Mouse (Mus musculus): ENCODE data around the gene Ccin. TPM values are rescaled to one million over a fixed set of nuclear protein-coding genes. Genes with fewer than 3 reads are reported as not detected.

The Ccin gene
- total RNA-seq, 2 experiments from 2014 or later: 0.09 to 0.26 TPM

DNA sequence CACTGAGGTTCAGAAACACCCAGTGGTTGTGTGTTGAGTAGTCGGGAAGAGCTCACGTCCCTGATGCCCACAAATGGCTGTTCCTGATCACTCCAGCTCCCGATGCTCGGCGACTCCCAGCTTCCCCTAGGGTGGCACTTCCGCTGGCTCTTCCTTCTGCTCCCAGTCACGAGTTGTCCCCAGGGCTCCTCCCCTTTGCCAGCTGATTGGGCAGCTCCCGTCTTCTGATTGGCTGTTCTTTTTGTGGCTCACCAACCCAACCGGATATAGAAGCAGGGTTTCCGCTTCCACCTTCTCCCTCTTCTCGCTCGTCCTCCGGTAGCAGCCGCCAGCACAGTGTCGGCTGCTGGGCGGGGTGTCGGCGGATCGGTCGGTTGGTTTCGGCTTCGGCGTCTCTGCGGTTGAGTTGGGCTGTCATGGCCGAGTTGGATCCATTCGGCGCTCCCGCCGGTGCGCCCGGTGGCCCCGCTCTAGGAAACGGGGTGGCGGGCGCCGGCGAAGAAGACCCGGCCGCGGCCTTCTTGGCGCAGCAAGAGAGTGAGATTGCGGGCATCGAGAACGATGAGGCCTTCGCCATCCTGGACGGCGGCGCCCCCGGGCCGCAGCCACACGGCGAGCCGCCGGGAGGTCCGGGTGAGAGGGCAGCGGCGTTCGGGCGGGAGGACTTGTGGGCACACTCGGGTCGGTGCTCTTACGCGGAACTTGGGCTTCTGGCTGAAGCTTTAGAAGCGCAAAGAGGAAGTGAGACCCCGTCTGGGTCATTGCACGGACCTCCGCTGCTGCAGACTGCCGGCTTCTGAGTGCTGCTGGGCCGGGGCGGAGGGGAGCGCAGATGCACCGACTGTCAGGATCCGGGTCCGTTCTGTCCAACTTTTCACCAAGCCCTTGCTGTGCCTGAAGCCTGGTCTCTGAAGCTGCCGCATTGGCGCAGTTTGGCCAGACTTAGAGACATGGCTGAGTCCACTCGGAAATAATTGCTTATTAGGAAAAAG lies 29.4 kb downstream of the Ccin start:
- ATAC-seq (ENCODE audit: poor library complexity, severe bottlenecking): peak; percentile 93

DNA sequence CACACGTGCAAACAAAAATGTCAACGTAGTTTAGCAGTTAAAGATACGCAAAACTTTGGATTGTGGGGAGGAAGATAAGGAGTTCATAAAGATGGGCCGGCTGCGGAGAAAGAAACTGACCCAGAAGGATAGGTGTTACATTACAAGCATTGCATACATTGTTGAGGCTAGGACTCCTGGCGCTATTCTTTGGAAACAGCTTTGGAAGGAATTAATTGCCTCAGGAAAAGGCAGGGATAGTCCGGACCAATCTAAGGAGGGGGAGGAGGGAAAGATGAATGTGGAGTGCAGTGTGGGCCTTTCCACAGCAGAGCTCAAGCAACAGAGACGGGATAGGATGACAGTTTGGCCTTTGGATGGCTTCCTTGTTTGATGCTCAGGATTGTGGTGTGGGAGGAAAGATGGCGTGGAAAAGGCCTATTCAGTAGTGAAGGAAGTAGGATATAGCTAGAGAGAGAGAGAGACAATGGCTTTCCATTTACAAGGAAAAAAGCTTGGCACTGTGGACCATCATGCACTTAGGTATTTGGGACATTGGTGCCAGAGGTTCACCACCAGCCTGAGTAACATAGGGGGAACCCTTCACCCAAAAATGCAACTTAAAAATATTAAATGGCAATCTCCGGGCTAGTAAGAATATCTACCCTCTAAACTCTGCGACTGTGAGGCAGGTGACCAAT lies 30.2 kb downstream of the Ccin start:
- no peak for ATAC-seq (ENCODE audit: poor library complexity, severe bottlenecking)

DNA sequence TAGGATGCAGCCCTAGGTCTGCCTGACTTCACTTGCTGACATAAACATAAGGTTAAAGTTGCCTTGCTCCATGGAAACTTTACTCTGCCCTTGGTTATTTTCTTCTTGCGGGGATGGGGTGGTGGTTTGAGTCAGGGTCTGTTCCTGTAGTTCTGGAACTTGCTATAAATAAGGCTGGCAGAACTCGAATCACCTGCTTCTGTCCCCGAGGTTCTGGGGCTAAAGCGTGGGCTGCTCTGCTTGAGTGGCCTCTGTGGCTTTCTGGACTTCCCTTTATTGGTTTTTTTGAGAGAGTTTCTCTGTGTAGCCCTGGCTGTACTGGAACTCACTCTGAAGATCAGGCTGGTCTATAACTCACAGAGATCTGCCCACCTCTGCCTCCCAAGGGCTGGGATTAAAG lies 32.8 kb downstream of the Ccin start:
- no peak for ATAC-seq (ENCODE audit: poor library complexity, severe bottlenecking)

DNA sequence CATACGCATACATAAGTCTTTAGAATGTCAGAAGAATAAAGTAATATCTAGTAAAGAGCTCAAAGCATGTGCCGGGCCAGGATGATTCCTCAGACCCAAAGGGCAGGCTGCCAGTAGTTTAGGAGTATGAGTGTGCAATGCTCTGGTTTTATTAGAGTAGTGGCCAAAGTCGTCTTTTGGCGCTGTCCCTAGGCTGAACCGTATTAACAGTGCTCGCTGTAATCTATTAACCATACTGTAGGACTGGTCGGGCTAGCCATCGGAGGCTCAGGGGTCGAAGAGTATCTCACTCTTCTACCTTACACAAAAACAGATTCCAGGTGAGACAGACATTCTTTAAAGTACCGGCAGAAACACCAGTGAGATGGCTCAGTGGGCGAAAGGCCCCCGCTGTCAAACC lies 33.5 kb downstream of the Ccin start:
- no peak for ATAC-seq (ENCODE audit: poor library complexity, severe bottlenecking)

DNA sequence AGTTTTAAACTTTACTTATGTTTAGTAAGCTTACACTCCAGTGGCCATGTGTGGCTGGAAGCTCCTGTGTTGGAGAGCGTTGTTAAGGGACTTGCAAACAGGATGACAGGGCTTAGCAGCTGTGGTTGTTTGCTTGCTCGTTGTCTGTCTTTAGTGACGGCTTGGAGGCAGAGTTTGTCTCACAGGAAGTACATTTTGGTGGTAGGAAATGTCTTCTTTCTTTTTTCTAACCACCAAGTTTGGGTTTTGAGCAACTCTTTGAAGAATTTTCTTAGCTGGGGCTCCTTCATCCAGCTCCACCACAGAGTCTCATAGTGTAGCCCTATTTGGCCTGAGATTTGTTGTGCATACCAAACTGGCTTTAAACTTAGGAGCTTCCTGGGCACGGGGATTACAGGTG lies 39.0 kb downstream of the Ccin start:
- ATAC-seq (ENCODE audit: poor library complexity, severe bottlenecking): peak; percentile 67

DNA sequence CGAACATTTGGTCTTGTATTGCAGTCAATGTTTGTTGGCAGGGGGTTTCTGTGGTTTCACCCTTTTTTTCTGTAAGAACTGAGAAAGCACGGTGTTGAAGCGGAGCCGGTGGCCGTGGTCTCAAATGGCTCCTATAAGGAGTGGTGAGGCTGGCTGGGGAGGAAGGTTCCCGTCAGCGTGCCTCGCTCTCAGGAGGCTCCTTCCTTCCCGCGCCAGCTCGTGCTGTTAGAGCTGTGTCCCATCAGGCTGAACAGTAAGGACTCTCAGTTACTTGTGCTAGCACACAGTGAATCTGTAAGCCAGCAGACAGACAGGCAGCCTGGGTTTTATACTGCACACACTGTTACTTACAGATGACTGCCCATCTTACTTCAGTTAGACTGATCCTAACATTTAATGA lies 39.5 kb downstream of the Ccin start:
- no peak for ATAC-seq (ENCODE audit: poor library complexity, severe bottlenecking)

DNA sequence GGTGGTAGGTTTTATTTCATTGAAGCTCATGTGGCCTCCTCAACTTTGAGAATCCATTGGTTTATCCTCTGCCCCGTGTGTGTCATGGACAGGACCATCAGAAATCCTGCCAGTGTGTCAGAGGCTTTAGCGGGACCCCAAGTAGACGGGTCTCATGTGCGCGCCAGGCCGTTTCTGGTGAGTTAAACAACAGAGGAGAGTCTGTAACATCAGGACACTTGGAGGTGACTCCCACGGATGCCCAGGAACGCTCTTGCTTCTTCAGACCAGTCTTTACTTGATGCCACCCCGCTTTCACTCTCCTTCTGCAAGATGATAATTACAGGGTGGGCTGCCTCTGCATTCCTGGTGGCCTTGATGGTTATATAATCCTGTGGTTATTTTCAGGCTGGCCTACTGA lies 40.4 kb downstream of the Ccin start:
- ATAC-seq (ENCODE audit: poor library complexity, severe bottlenecking): no peak

DNA sequence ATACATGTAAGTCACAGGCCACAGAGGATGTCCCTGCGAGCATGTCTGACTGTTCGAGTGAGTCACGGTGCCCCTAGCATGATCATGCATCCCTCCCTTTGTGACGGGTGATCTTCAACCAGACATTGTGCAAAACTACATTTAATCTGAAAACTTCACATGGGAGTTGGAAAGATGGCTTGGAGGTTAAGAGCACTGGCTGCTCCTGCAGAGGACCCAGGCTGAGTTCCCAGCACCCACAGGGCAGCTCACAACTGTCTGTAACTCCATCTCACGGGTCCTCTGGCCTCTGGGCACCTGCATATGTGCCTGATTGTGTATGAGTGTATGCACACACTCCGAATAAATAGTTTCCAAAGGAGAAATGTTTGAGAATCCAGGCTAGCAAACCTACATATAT lies 41.0 kb downstream of the Ccin start:
- no peak for ATAC-seq (ENCODE audit: poor library complexity, severe bottlenecking)

DNA sequence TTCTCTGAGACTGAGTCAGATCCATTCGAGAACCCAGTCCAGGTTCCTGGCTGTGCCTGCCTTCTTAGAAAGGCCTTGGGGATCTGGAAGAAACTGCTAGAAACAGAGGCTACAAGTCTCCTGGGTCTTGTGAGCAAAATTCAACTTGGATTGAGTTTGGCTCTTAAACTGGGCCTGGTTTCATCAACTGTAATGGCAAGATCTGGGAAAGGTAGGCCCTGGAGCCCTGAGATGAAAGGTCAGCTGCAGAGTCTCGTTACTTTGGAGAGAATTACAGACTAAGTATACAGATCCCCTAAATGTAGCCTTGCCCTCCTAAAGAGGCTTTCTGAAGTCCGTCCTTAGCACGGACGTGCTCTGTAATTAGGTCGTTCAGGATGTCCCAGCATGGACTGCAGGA lies 42.3 kb downstream of the Ccin start:
- ATAC-seq (ENCODE audit: poor library complexity, severe bottlenecking): no peak

DNA sequence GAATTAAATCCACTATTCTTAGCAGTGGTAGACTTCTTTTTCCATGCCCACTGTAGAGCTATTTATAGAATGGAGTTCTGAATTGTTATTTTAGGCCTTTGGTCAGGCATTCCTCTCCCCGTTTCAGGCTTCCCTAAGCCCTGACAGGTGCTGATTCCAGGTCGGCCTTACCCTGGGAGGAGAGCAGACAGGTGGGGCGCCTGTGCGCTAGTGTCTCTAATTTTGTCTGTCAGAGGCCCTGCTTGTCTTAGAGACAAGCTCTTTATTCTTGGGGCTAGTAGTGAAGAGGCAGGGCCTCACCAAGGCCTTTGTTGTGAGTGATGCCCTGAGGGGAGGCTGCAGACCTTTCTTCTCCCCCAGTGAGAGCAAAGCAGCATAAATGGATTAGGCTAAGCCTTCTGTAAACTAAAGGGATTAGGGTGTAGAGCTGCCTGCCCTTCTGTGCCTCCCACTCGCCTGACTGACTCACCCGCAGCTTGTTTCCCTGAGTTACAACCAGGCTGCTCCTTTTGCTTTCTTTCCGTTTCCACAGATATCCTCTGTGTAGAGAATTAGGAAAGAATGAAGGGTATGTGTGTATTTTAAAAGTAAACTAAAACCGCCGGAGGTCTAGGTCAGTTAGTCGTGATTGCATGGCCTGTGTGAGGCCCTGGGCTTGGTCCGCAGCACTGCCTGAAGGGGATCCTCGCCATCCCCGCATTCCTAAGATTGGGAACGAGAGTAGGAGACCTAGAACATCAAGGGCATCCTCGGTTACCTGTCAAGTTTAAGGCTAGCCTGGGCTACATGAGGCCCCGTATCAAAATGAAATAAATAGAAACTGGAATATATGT lies 45.2 kb downstream of the Ccin start:
- ATAC-seq (ENCODE audit: poor library complexity, severe bottlenecking): no peak

DNA sequence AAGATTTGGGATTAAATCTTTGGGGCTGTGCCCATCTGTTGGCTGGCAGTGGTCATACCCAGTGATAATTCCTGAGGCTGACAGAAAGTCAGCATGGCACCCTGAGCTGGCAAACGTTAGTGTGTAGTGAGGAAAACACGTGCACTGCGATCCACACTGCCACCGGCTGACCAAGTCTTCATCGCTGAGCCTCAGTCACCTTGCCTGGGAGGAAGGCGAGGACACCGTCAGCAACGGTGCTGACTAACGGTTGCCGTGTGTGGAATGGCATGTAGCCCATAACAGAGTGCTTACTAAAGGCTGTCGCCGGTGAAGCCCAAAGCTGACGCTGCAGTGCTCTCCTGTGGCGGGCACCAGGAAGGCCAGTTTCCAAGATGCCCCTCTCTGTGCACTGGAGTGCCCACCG lies 46.4 kb downstream of the Ccin start:
- ATAC-seq (ENCODE audit: poor library complexity, severe bottlenecking): no peak

DNA sequence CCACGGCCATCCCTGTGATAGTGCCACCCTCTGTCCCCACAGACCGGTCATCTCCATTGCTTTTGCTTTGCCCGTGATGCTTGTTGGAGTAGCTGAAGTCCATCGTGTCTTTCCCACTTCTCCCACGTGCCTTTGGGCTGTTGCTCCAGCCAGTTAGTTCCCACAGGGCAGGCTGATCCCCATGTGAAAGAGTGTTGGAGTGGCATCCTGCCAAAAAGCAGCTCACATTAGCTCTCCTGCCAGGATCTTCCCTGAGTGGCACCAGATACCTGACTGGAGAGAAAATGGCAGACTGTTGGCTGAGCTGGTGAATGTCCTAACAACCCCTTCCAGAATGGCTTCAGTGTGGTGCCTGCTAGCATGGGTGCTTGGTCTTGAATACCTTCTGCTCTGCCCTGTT lies 48.2 kb downstream of the Ccin start:
- ATAC-seq (ENCODE audit: poor library complexity, severe bottlenecking): no peak

Other genes starting within 250 kb of the Ccin start
- gene Olfr159, start 212.5 kb upstream of the Ccin start, total RNA-seq (2015): not detected in 2 replicates
- not detected in 2 replicates for gene Olfr159, start 212.5 kb upstream of the Ccin start, total RNA-seq (2017)
- not detected in 2 replicates for gene Olfr156, start 159.6 kb upstream of the Ccin start, total RNA-seq (2015)
- gene Olfr156, start 159.6 kb upstream of the Ccin start, total RNA-seq (2017): not detected in 2 replicates
- not detected in 2 replicates for gene Olfr157, start 143.3 kb upstream of the Ccin start, total RNA-seq (2015)
- not detected in 2 replicates for gene Olfr157, start 143.3 kb upstream of the Ccin start, total RNA-seq (2017)
- not detected in 2 replicates for gene Olfr155, start 131.9 kb upstream of the Ccin start, total RNA-seq (2015)
- not detected in 2 replicates for gene Olfr155, start 131.9 kb upstream of the Ccin start, total RNA-seq (2017)
- 2.2 and 6.8 TPM in 2 replicates for gene Reck, start 108.0 kb upstream of the Ccin start, total RNA-seq (2015)
- gene Reck, start 108.0 kb upstream of the Ccin start, total RNA-seq (2017): 1.2 and 10.2 TPM in 2 replicates
- gene Glipr2, start 26.1 kb upstream of the Ccin start, total RNA-seq (2015): 147 and 149 TPM in 2 replicates
- 224 and 228 TPM in 2 replicates for gene Glipr2, start 26.1 kb upstream of the Ccin start, total RNA-seq (2017)
- 387 and 421 TPM in 2 replicates for gene Clta, start 21.0 kb downstream of the Ccin start, total RNA-seq (2015)
- gene Clta, start 21.0 kb downstream of the Ccin start, total RNA-seq (2017): 615 and 637 TPM in 2 replicates
- gene Gne, start 100.7 kb downstream of the Ccin start, total RNA-seq (2015): 12.1 and 15.8 TPM in 2 replicates
- 7.7 and 10.0 TPM in 2 replicates for gene Gne, start 100.7 kb downstream of the Ccin start, total RNA-seq (2017)